Mouse (Mus musculus): ENCODE data around the gene Odf3l1. TPM values are rescaled to one million over a fixed set of nuclear protein-coding genes. Genes with fewer than 3 reads are reported as not detected.

Gene Odf3l1
- total RNA-seq, 2 experiments from 2014 or later, result not detected

- peak; percentile 62 for DNase-seq (ENCODE audit: low spot score)
Observed at GRCm38 (mm10) chr9:56847523-56847922, 17.0 kb downstream of the Odf3l1 start.

GRCm38 (mm10) chr9:56844644-56845043 is 19.8 kb downstream of the Odf3l1 start:
- DNase-seq (ENCODE audit: low spot score), result no peak

- peak; percentile 80 for DNase-seq (ENCODE audit: low spot score)
Observed at GRCm38 (mm10) chr9:56843679-56844188, 20.7 kb downstream of the Odf3l1 start.

GRCm38 (mm10) chr9:56842303-56842719 is 22.2 kb downstream of the Odf3l1 start:
- DNase-seq (ENCODE audit: low spot score), result no peak

- DNase-seq (ENCODE audit: low spot score), result no peak
Observed at GRCm38 (mm10) chr9:56841864-56842263, 22.6 kb downstream of the Odf3l1 start.

- no peak for DNase-seq (ENCODE audit: low spot score)
Observed at GRCm38 (mm10) chr9:56840721-56841120, 23.8 kb downstream of the Odf3l1 start.

- no peak for DNase-seq (ENCODE audit: low spot score)
Observed at GRCm38 (mm10) chr9:56835152-56835551, 29.3 kb downstream of the Odf3l1 start.

- peak; percentile 16 for DNase-seq (ENCODE audit: low spot score)
Observed at GRCm38 (mm10) chr9:56832900-56833299, 31.6 kb downstream of the Odf3l1 start.

- no peak for DNase-seq (ENCODE audit: low spot score)
Observed at GRCm38 (mm10) chr9:56831904-56832303, 32.6 kb downstream of the Odf3l1 start.

- DNase-seq (ENCODE audit: low spot score), result peak; percentile 23
Observed at GRCm38 (mm10) chr9:56830162-56830561, 34.3 kb downstream of the Odf3l1 start.

- no peak for DNase-seq (ENCODE audit: low spot score)
Observed at GRCm38 (mm10) chr9:56828841-56829240, 35.6 kb downstream of the Odf3l1 start.

- DNase-seq (ENCODE audit: low spot score), result no peak
Observed at GRCm38 (mm10) chr9:56828146-56828545, 36.3 kb downstream of the Odf3l1 start.

- DNase-seq (ENCODE audit: low spot score), result no peak
Observed at GRCm38 (mm10) chr9:56825476-56826213, 38.8 kb downstream of the Odf3l1 start.

- DNase-seq (ENCODE audit: low spot score), result peak; percentile 38
Observed at GRCm38 (mm10) chr9:56824900-56825299, 39.6 kb downstream of the Odf3l1 start.

- no peak for DNase-seq (ENCODE audit: low spot score)
Observed at GRCm38 (mm10) chr9:56810916-56811315, 53.6 kb downstream of the Odf3l1 start.

- DNase-seq (ENCODE audit: low spot score), result no peak
Observed at GRCm38 (mm10) chr9:56807990-56808389, 56.5 kb downstream of the Odf3l1 start.

GRCm38 (mm10) chr9:56803146-56803545 is 61.3 kb downstream of the Odf3l1 start:
- no peak for DNase-seq (ENCODE audit: low spot score)

Other genes starting within 250 kb of the Odf3l1 start
- under 1 TPM; 0.37 to 0.66 TPM for gene Lingo1, start 68.2 kb downstream of the Odf3l1 start, total RNA-seq (2021)
- gene Cspg4, start 354 bp upstream of the Odf3l1 start, total RNA-seq (2021), result 1 to 10 TPM; 2.9 to 5.8 TPM
- gene Snx33, start 63.7 kb upstream of the Odf3l1 start, total RNA-seq (2021), result 1 to 10 TPM; 2.1 to 3.3 TPM
- 10 to 100 TPM; 46.7 to 51.6 TPM for gene Imp3, start 72.8 kb upstream of the Odf3l1 start, total RNA-seq (2021)
- gene Snupn, start 86.2 kb upstream of the Odf3l1 start, total RNA-seq (2021), result 10 to 100 TPM; 10.8 to 11.5 TPM
- gene Ptpn9, start 130.2 kb upstream of the Odf3l1 start, total RNA-seq (2021), result 1 to 10 TPM; 3.3 to 4.7 TPM
- gene Sin3a, start 207.4 kb upstream of the Odf3l1 start, total RNA-seq (2021), result 10 to 100 TPM; 15.3 to 17.3 TPM

Measured in gastrocnemius, adult 18-20 months (tissue).